Comparison of ENCODE assay signal across 17 mouse cellular contexts in genomic region chr9:86301407-86301806, GRCm38 (mm10).
DNase-seq lines count a peak whose midpoint lies in the region; ATAC-seq and TF ChIP-seq lines count a peak whose summit lies in the region.
"Had no signal": no experiment of that assay in that cellular context is flagged by ENCODE, and none has a peak within 500 bp of the region (broad histone marks: within the 10 kb centered on the region; RNA-seq: fewer than 3 reads in every experiment).

No protein-coding gene starts in this region.

- H3K9ac ChIP-seq in hindbrain, postnatal 0 days (replicated peaks; ENCODE audit: low read length): no peak overlapping the region
- H3K9ac ChIP-seq in hindbrain, embryonic 14.5 days: no peak overlapping the region
- H3K9ac ChIP-seq in lung, embryonic 14.5 days: no peak overlapping the region
- H3K9ac ChIP-seq: embryonic facial prominence, embryonic 12.5 days; forebrain, embryonic 15.5 days; heart, embryonic 12.5 days had no signal

- WGBS in hindbrain, postnatal 0 days: 69% methylated on average over 6 of the region's 6 CpGs
- 85% methylated on average over 6 of the region's 6 CpGs for WGBS in hindbrain, embryonic 14.5 days
- WGBS in lung, embryonic 14.5 days: 68% methylated on average over 6 of the region's 6 CpGs

- ATAC-seq in hindbrain, postnatal 0 days: no peak
- ATAC-seq in hindbrain, embryonic 14.5 days (ENCODE audit: low FRiP score): no peak
- ATAC-seq in lung, embryonic 14.5 days (ENCODE audit: insufficient read depth): no peak
- ATAC-seq: CD4-positive, CD25-positive, alpha-beta regulatory T cell, adult 4 months; forebrain, embryonic 15.5 days; hindbrain, embryonic 16.5 days had no signal

- no peaks in the 10 kb centered on the region for H3K36me3 ChIP-seq in hindbrain, postnatal 0 days (ENCODE audit: insufficient read depth, low read length)
- no peaks in the 10 kb centered on the region for H3K36me3 ChIP-seq in hindbrain, embryonic 14.5 days (replicated peaks; ENCODE audit: control insufficient read depth, insufficient read depth)
- no peaks in the 10 kb centered on the region for H3K36me3 ChIP-seq in lung, embryonic 14.5 days (ENCODE audit: insufficient read depth)
- H3K36me3 ChIP-seq: embryonic facial prominence, embryonic 12.5 days; forebrain, embryonic 15.5 days; G1E; heart, embryonic 12.5 days had no signal

- DNase-seq in hindbrain, postnatal 0 days (ENCODE audit: low spot score): peak; percentile 6
- DNase-seq in hindbrain, embryonic 14.5 days (ENCODE audit: low spot score): no peak
- peak; percentile 37 for DNase-seq in lung, embryonic 14.5 days
- no peak for DNase-seq in lung, postnatal 4 days
- DNase-seq in ZHBTc4 (ENCODE audit: low read depth, low spot score): peak; percentile 6
- DNase-seq in frontal cortex, postnatal 25 days (ENCODE audit: low spot score in 2 of 2): no peak
- DNase-seq: adrenal gland, postnatal 10 days; B cell, adult 2 months; cerebellum, adult 11-12 months; cerebellum, adult 9-11 months; gastrocnemius, postnatal 14 days had no signal

- H3K27ac ChIP-seq in hindbrain, postnatal 0 days: no peak overlapping the region
- H3K27ac ChIP-seq in hindbrain, embryonic 14.5 days: no peak overlapping the region
- H3K27ac ChIP-seq in lung, embryonic 14.5 days (ENCODE audit: low read depth): no peak overlapping the region
- H3K27ac ChIP-seq: embryonic facial prominence, embryonic 12.5 days; forebrain, embryonic 15.5 days had no signal

- no peak overlapping the region for H3K4me3 ChIP-seq in hindbrain, postnatal 0 days (ENCODE audit: low read length)
- H3K4me3 ChIP-seq in hindbrain, embryonic 14.5 days (replicated peaks; ENCODE audit: low read length): no peak overlapping the region
- no peak overlapping the region for H3K4me3 ChIP-seq in lung, embryonic 14.5 days (ENCODE audit: low read depth, low read length)
- H3K4me3 ChIP-seq: embryonic facial prominence, embryonic 12.5 days; forebrain, embryonic 15.5 days; heart, embryonic 12.5 days had no signal

- no peaks in the 10 kb centered on the region for H3K27me3 ChIP-seq in hindbrain, postnatal 0 days (ENCODE audit: insufficient read depth, low read length)
- H3K27me3 ChIP-seq in hindbrain, embryonic 14.5 days (ENCODE audit: control insufficient read depth, insufficient read depth, low read length): no peaks in the 10 kb centered on the region
- no peaks in the 10 kb centered on the region for H3K27me3 ChIP-seq in lung, embryonic 14.5 days (ENCODE audit: insufficient read depth, low read length)
- H3K27me3 ChIP-seq: embryonic facial prominence, embryonic 12.5 days; forebrain, embryonic 15.5 days; heart, embryonic 12.5 days had no signal

- H3K4me1 ChIP-seq in hindbrain, postnatal 0 days (ENCODE audit: insufficient read depth, low read length): no peaks in the 10 kb centered on the region
- H3K4me1 ChIP-seq in hindbrain, embryonic 14.5 days (replicated peaks; ENCODE audit: control insufficient read depth, insufficient read depth, low read length): no peaks in the 10 kb centered on the region; the same call in 1 of the 2 replicates
- no peaks in the 10 kb centered on the region for H3K4me1 ChIP-seq in lung, embryonic 14.5 days (ENCODE audit: insufficient read depth)
- H3K4me1 ChIP-seq: embryonic facial prominence, embryonic 12.5 days had no signal

- no peak for TF ChIP-seq CTCF in hindbrain, postnatal 0 days (IDR thresholded peaks at IDR 0.05; ENCODE audit: low read depth)
- TF ChIP-seq CTCF in lung, embryonic 14.5 days (IDR thresholded peaks at IDR 0.05; ENCODE audit: low read depth): no peak

- H3K4me2 ChIP-seq in hindbrain, postnatal 0 days (ENCODE audit: low read depth, low read length): no peak overlapping the region
- H3K4me2 ChIP-seq in hindbrain, embryonic 14.5 days (replicated peaks): no peak overlapping the region
- no peak overlapping the region for H3K4me2 ChIP-seq in lung, embryonic 14.5 days
- H3K4me2 ChIP-seq: embryonic facial prominence, embryonic 12.5 days; forebrain, embryonic 15.5 days; heart, embryonic 12.5 days had no signal

- no peaks in the 10 kb centered on the region for H3K9me3 ChIP-seq in hindbrain, postnatal 0 days (ENCODE audit: low read length)
- H3K9me3 ChIP-seq in hindbrain, embryonic 14.5 days (ENCODE audit: control insufficient read depth, low read length): no peaks in the 10 kb centered on the region
- no peaks in the 10 kb centered on the region for H3K9me3 ChIP-seq in lung, embryonic 14.5 days (ENCODE audit: low read depth, low read length)
- H3K9me3 ChIP-seq: embryonic facial prominence, embryonic 12.5 days; forebrain, embryonic 15.5 days; G1E; heart, embryonic 12.5 days had no signal

Comparison
In these comparisons a context has a peak if more than half of its experiments do, and no peak if none do; other contexts are left out.
1. DNase-seq: peak in hindbrain, postnatal 0 days (single experiment), lung, embryonic 14.5 days (single experiment) and ZHBTc4 (single experiment); none in hindbrain, embryonic 14.5 days (single experiment), lung, postnatal 4 days (0 of 2) and frontal cortex, postnatal 25 days (0 of 2).